ENCODE assay signal across 28 mouse cellular contexts in the genomic region with DNA sequence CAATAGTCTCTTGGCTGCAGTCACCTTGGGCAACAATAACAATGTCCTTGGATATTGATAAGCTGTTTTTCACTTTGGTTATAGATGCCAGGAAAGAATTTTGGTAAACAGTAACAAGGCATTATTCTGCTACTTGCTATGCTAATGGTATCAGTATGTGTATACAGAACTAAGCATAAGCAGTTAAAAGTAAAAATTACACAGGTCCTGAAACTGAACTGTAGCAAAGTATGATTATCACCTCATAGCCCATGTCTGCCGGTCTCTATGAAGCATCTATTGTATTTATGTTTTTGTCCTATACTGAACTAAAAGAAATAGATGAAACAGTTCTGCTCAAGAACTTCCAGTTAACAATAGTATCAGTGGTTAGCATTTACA.
DNase-seq lines count a peak whose midpoint lies in the region; ATAC-seq and TF ChIP-seq lines count a peak whose summit lies in the region.
"Had no signal": no experiment of that assay in that cellular context is flagged by ENCODE, and none has a peak within 500 bp of the region (broad histone marks: within the 10 kb centered on the region; RNA-seq: fewer than 3 reads in every experiment).

No protein-coding gene starts in this region.

- H3K36me3 ChIP-seq in forebrain, embryonic 14.5 days (ENCODE audit: control insufficient read depth, insufficient read depth, low read length) = no peaks in the 10 kb centered on the region
- no peaks in the 10 kb centered on the region for H3K36me3 ChIP-seq in forebrain, embryonic 10.5 days (replicated peaks)
- no peaks in the 10 kb centered on the region for H3K36me3 ChIP-seq in midbrain, embryonic 10.5 days
- no peaks in the 10 kb centered on the region for H3K36me3 ChIP-seq in midbrain, embryonic 16.5 days (ENCODE audit: control insufficient read depth, insufficient read depth, low read length)
- no peaks in the 10 kb centered on the region for H3K36me3 ChIP-seq in forebrain, postnatal 0 days (ENCODE audit: insufficient read depth)
- H3K36me3 ChIP-seq in midbrain, embryonic 14.5 days (ENCODE audit: control insufficient read depth, insufficient read depth, low read length) = no peaks in the 10 kb centered on the region
- H3K36me3 ChIP-seq in heart, embryonic 12.5 days = no peaks in the 10 kb centered on the region
- H3K36me3 ChIP-seq: embryonic facial prominence, embryonic 10.5 days; embryonic facial prominence, embryonic 15.5 days; G1E; intestine, embryonic 15.5 days; limb, embryonic 10.5 days; limb, embryonic 15.5 days; liver, embryonic 13.5 days had no signal

- peaks cover 6% of the 10 kb centered on the region for H3K4me1 ChIP-seq in forebrain, embryonic 14.5 days (ENCODE audit: control insufficient read depth, insufficient read depth, low read length)
- peaks cover 16% of the 10 kb centered on the region for H3K4me1 ChIP-seq in forebrain, embryonic 10.5 days
- peaks cover 25% of the 10 kb centered on the region for H3K4me1 ChIP-seq in midbrain, embryonic 10.5 days
- H3K4me1 ChIP-seq in midbrain, embryonic 16.5 days (ENCODE audit: control insufficient read depth, insufficient read depth, low read length) = no peaks in the 10 kb centered on the region
- no peaks in the 10 kb centered on the region for H3K4me1 ChIP-seq in forebrain, postnatal 0 days (ENCODE audit: insufficient read depth)
- peaks cover 3% of the 10 kb centered on the region; the same call in 1 of the 2 replicates for H3K4me1 ChIP-seq in midbrain, embryonic 14.5 days (ENCODE audit: control insufficient read depth, insufficient read depth, low read length)
- H3K4me1 ChIP-seq in heart, embryonic 12.5 days (replicated peaks) = no peaks in the 10 kb centered on the region
- H3K4me1 ChIP-seq: embryonic facial prominence, embryonic 10.5 days; embryonic facial prominence, embryonic 15.5 days; intestine, embryonic 15.5 days; limb, embryonic 10.5 days; limb, embryonic 15.5 days; liver, embryonic 13.5 days; megakaryocyte, embryonic 14.5 days had no signal

- no peak overlapping the region for H3K4me3 ChIP-seq in forebrain, embryonic 14.5 days (ENCODE audit: low read depth, low read length)
- H3K4me3 ChIP-seq in forebrain, embryonic 10.5 days = no peak overlapping the region
- no peak overlapping the region for H3K4me3 ChIP-seq in midbrain, embryonic 10.5 days
- H3K4me3 ChIP-seq in midbrain, embryonic 16.5 days (ENCODE audit: low read depth, low read length) = no peak overlapping the region
- H3K4me3 ChIP-seq in forebrain, postnatal 0 days (ENCODE audit: low read depth, low read length) = no peak overlapping the region
- no peak overlapping the region for H3K4me3 ChIP-seq in midbrain, embryonic 14.5 days (replicated peaks; ENCODE audit: low read depth, low read length)
- no peak overlapping the region for H3K4me3 ChIP-seq in heart, embryonic 12.5 days
- H3K4me3 ChIP-seq: embryonic facial prominence, embryonic 10.5 days; embryonic facial prominence, embryonic 15.5 days; intestine, embryonic 15.5 days; layer of hippocampus, adult 2 months; limb, embryonic 10.5 days; limb, embryonic 15.5 days; liver, embryonic 13.5 days; megakaryocyte, embryonic 14.5 days had no signal

- peak; percentile 14; the same call in 1 of the 2 replicates for ATAC-seq in forebrain, embryonic 14.5 days
- ATAC-seq in midbrain, embryonic 16.5 days = no peak
- peak; percentile 34 for ATAC-seq in forebrain, postnatal 0 days
- peak; percentile 51 for ATAC-seq in midbrain, embryonic 14.5 days (ENCODE audit: low FRiP score, low TSS enrichment)
- ATAC-seq in heart, embryonic 12.5 days (ENCODE audit: insufficient number of reproducible peaks, low FRiP score) = no peak
- ATAC-seq: intestine, embryonic 15.5 days; lung, postnatal 0 days had no signal

- H3K27ac ChIP-seq in forebrain, embryonic 14.5 days (ENCODE audit: low read depth, low read length) = no peak overlapping the region
- H3K27ac ChIP-seq in forebrain, embryonic 10.5 days = no peak overlapping the region
- peak overlapping the region; percentile 47 for H3K27ac ChIP-seq in midbrain, embryonic 10.5 days (replicated peaks)
- H3K27ac ChIP-seq in midbrain, embryonic 16.5 days (ENCODE audit: low read length) = no peak overlapping the region
- H3K27ac ChIP-seq in forebrain, postnatal 0 days (ENCODE audit: low read depth, low read length) = no peak overlapping the region
- H3K27ac ChIP-seq in midbrain, embryonic 14.5 days (replicated peaks; ENCODE audit: low read depth, low read length) = no peak overlapping the region; the same call in 1 of the 2 replicates
- H3K27ac ChIP-seq in heart, embryonic 12.5 days (ENCODE audit: poor library complexity, severe bottlenecking) = no peak overlapping the region
- H3K27ac ChIP-seq: embryonic facial prominence, embryonic 10.5 days; embryonic facial prominence, embryonic 15.5 days; intestine, embryonic 15.5 days; layer of hippocampus, adult 2 months; limb, embryonic 10.5 days; limb, embryonic 15.5 days; liver, embryonic 13.5 days had no signal

- WGBS in forebrain, embryonic 14.5 days = 25% methylated on average over 1 of the region's 1 CpGs
- WGBS in forebrain, embryonic 10.5 days = 63% methylated on average over 1 of the region's 1 CpGs
- WGBS in midbrain, embryonic 10.5 days = 74% methylated on average over 1 of the region's 1 CpGs
- 31% methylated on average over 1 of the region's 1 CpGs for WGBS in midbrain, embryonic 16.5 days
- 21% methylated on average over 1 of the region's 1 CpGs for WGBS in forebrain, postnatal 0 days
- 13% methylated on average over 1 of the region's 1 CpGs for WGBS in midbrain, embryonic 14.5 days
- 75% methylated on average over 1 of the region's 1 CpGs for WGBS in heart, embryonic 12.5 days

- no peak overlapping the region for H3K4me2 ChIP-seq in forebrain, embryonic 14.5 days (ENCODE audit: low read length)
- no peak overlapping the region for H3K4me2 ChIP-seq in midbrain, embryonic 16.5 days (ENCODE audit: low read length)
- H3K4me2 ChIP-seq in forebrain, postnatal 0 days (ENCODE audit: low read depth) = no peak overlapping the region
- no peak overlapping the region for H3K4me2 ChIP-seq in midbrain, embryonic 14.5 days (ENCODE audit: low read length)
- H3K4me2 ChIP-seq in heart, embryonic 12.5 days = no peak overlapping the region
- H3K4me2 ChIP-seq: embryonic facial prominence, embryonic 15.5 days; heart, embryonic 11.5 days; intestine, embryonic 15.5 days; limb, embryonic 15.5 days; liver, embryonic 13.5 days had no signal

- no peak for TF ChIP-seq CTCF in forebrain, postnatal 0 days (IDR thresholded peaks at IDR 0.05; ENCODE audit: low read depth)

- DNase-seq in forebrain, embryonic 14.5 days (ENCODE audit: low spot score) = no peak
- no peak for DNase-seq in forebrain, embryonic 10.5 days (ENCODE audit: extremely low spot score, low spot score)
- DNase-seq in midbrain, embryonic 10.5 days (ENCODE audit: low spot score) = no peak
- DNase-seq in forebrain, postnatal 0 days = no peak
- no peak for DNase-seq in midbrain, embryonic 14.5 days
- no peak for DNase-seq in testis, postnatal 14 days (ENCODE audit: low spot score)
- DNase-seq: adrenal gland, adult 8-10 months; cerebellum, adult 2 months; cerebellum, postnatal 14 days; gastrocnemius, postnatal 25 days; heart, adult 11 months; kidney, adult 2 months; kidney, postnatal 36 days; liver, embryonic 13.5 days; lung, postnatal 4 days; right cerebral cortex, postnatal 14 days had no signal

- peaks cover 5% of the 10 kb centered on the region for H3K27me3 ChIP-seq in forebrain, embryonic 14.5 days (replicated peaks; ENCODE audit: control insufficient read depth, insufficient read depth, low read length)
- peaks cover 80% of the 10 kb centered on the region for H3K27me3 ChIP-seq in forebrain, embryonic 10.5 days (ENCODE audit: poor library complexity, severe bottlenecking)
- H3K27me3 ChIP-seq in midbrain, embryonic 10.5 days (ENCODE audit: low read depth, poor library complexity, severe bottlenecking) = no peaks in the 10 kb centered on the region
- H3K27me3 ChIP-seq in midbrain, embryonic 16.5 days (ENCODE audit: control insufficient read depth, insufficient read depth, low read depth, low read length) = no peaks in the 10 kb centered on the region
- H3K27me3 ChIP-seq in forebrain, postnatal 0 days (ENCODE audit: insufficient read depth, low read length) = no peaks in the 10 kb centered on the region
- no peaks in the 10 kb centered on the region for H3K27me3 ChIP-seq in midbrain, embryonic 14.5 days (ENCODE audit: control insufficient read depth, insufficient read depth, low read length)
- no peaks in the 10 kb centered on the region for H3K27me3 ChIP-seq in heart, embryonic 12.5 days (replicated peaks)
- H3K27me3 ChIP-seq: embryonic facial prominence, embryonic 15.5 days; intestine, embryonic 15.5 days; limb, embryonic 15.5 days; liver, embryonic 13.5 days; megakaryocyte, embryonic 14.5 days had no signal

- H3K9me3 ChIP-seq in forebrain, embryonic 14.5 days (replicated peaks; ENCODE audit: control insufficient read depth, low read length) = no peaks in the 10 kb centered on the region
- no peaks in the 10 kb centered on the region for H3K9me3 ChIP-seq in forebrain, embryonic 10.5 days
- H3K9me3 ChIP-seq in midbrain, embryonic 10.5 days (replicated peaks) = no peaks in the 10 kb centered on the region
- no peaks in the 10 kb centered on the region for H3K9me3 ChIP-seq in midbrain, embryonic 16.5 days (replicated peaks; ENCODE audit: control insufficient read depth, low read length, poor library complexity, severe bottlenecking)
- H3K9me3 ChIP-seq in forebrain, postnatal 0 days (ENCODE audit: low read length) = no peaks in the 10 kb centered on the region
- H3K9me3 ChIP-seq in midbrain, embryonic 14.5 days (ENCODE audit: control insufficient read depth, low read length) = no peaks in the 10 kb centered on the region
- no peaks in the 10 kb centered on the region for H3K9me3 ChIP-seq in heart, embryonic 12.5 days (replicated peaks)
- H3K9me3 ChIP-seq: embryonic facial prominence, embryonic 10.5 days; embryonic facial prominence, embryonic 15.5 days; G1E; intestine, embryonic 15.5 days; limb, embryonic 10.5 days; limb, embryonic 15.5 days; liver, embryonic 13.5 days; megakaryocyte, embryonic 14.5 days had no signal

- H3K9ac ChIP-seq in forebrain, embryonic 14.5 days (ENCODE audit: low read length) = no peak overlapping the region
- no peak overlapping the region for H3K9ac ChIP-seq in midbrain, embryonic 16.5 days (ENCODE audit: low read depth, low read length)
- H3K9ac ChIP-seq in forebrain, postnatal 0 days = no peak overlapping the region
- H3K9ac ChIP-seq in midbrain, embryonic 14.5 days (replicated peaks; ENCODE audit: low read length) = no peak overlapping the region
- no peak overlapping the region for H3K9ac ChIP-seq in heart, embryonic 12.5 days
- H3K9ac ChIP-seq: embryonic facial prominence, embryonic 15.5 days; intestine, embryonic 15.5 days; limb, embryonic 15.5 days; liver, embryonic 13.5 days had no signal

Comparison
In these comparisons a context has a peak if more than half of its experiments do, and no peak if none do; other contexts are left out.
1. ATAC-seq: peak in forebrain, embryonic 14.5 days (single experiment), forebrain, postnatal 0 days (single experiment) and midbrain, embryonic 14.5 days (single experiment); none in midbrain, embryonic 16.5 days (single experiment) and heart, embryonic 12.5 days (single experiment).